Mouse (Mus musculus) limb, embryonic 13.5 days (tissue): ENCODE data around the gene Tmem229b. TPM values are rescaled to one million over a fixed set of nuclear protein-coding genes. Genes with fewer than 3 reads are reported as not detected.
"Not testable (repeated sequence)": the region's sequence is repeated elsewhere in the genome, so short reads cannot be mapped to it uniquely, and the experiment has no call there.

Experiments
- ATAC-seq: fragments of 200-750 bp; cut with Nextera tagmentation; 2 replicates; pipeline ENCODE4 v1.8.0; 2017; ENCODE audit warnings: low read depth, moderate number of reproducible peaks, moderate TSS enrichment; ENCODE audit not compliant: low FRiP score
- H3K27ac ChIP-seq: fragments of 300-500 bp; sonication (generic); 2 replicates; pipeline ENCODE4 v1.5.1; 2015; ENCODE audit warnings: inconsistent platforms, mild to moderate bottlenecking, moderate library complexity
- H3K27me3 ChIP-seq: fragments of 300-500 bp; sonication (generic); 2 replicates; pipeline ENCODE4 v1.6.1; 2015; ENCODE audit warnings: mild to moderate bottlenecking, inconsistent platforms
- H3K36me3 ChIP-seq: fragments of 300-500 bp; sonication (generic); 2 replicates; pipeline ENCODE4 v1.6.1; 2015; ENCODE audit warnings: inconsistent platforms, mild to moderate bottlenecking, moderate library complexity
- H3K4me1 ChIP-seq: fragments of 300-500 bp; sonication (generic); 2 replicates; pipeline ENCODE4 v1.6.1; 2015; ENCODE audit warnings: inconsistent platforms
- H3K4me2 ChIP-seq: fragments of 300-500 bp; sonication (generic); replicated peaks from 2 replicates; pipeline ENCODE4 v1.6.1; 2015; ENCODE audit warnings: inconsistent platforms, mild to moderate bottlenecking, moderate library complexity
- H3K4me3 ChIP-seq: fragments of 300-500 bp; sonication (generic); 2 replicates; pipeline ENCODE4 v1.5.1; 2015; ENCODE audit warnings: moderate library complexity, mild to moderate bottlenecking, inconsistent platforms
- H3K9ac ChIP-seq: fragments of 300-500 bp; sonication (generic); 2 replicates; pipeline ENCODE4 v1.6.1; 2015; ENCODE audit warnings: mild to moderate bottlenecking, inconsistent platforms
- H3K9me3 ChIP-seq: fragments of 300-500 bp; sonication (generic); 2 replicates; pipeline ENCODE4 v1.6.1; 2016; ENCODE audit warnings: inconsistent platforms
- WGBS: fragments of 180-500 bp; shearing (Covaris S2); methylation state at CpG from one replicate; pipeline ENCODE4 v1.1.7; 2015; 5-methylcytosine and 5-hydroxymethylcytosine counted together
- polyA plus RNA-seq: library from polyadenylated mRNA; unstranded; fragments of >200 nt; fragmentation: Nextera tagmentation; extraction: Ambion mirVana; gene quantifications from 2 replicates; pipeline ENCODE4 v1.2.1, GENCODE M21; 2015

Gene Tmem229b
- polyA plus RNA-seq, 1 experiment from 2014 or later = 5.3 TPM

- no peaks in the 10 kb centered on the region for H3K36me3 ChIP-seq
- no peaks in the 10 kb centered on the region for H3K4me1 ChIP-seq
- ATAC-seq = no peak
- H3K9ac ChIP-seq = no peak overlapping the region
- H3K4me2 ChIP-seq = no peak overlapping the region
- no peak overlapping the region for H3K4me3 ChIP-seq
- 50% methylated on average over 7 of the region's 7 CpGs for WGBS
- no peaks in the 10 kb centered on the region for H3K27me3 ChIP-seq
- H3K9me3 ChIP-seq = no peaks in the 10 kb centered on the region
- no peak overlapping the region for H3K27ac ChIP-seq
These were observed 67.9 kb downstream of the Tmem229b start for GRCm38 (mm10) chr12:78939393-78940037.

- H3K9ac ChIP-seq = no peak overlapping the region
- no peak overlapping the region for H3K4me2 ChIP-seq
- no peaks in the 10 kb centered on the region for H3K36me3 ChIP-seq
- H3K4me3 ChIP-seq = no peak overlapping the region
- WGBS = 30% methylated on average over 4 of the region's 4 CpGs
- no peak for ATAC-seq
- H3K9me3 ChIP-seq = no peaks in the 10 kb centered on the region
- H3K27ac ChIP-seq = no peak overlapping the region
- H3K27me3 ChIP-seq = no peaks in the 10 kb centered on the region
- no peaks in the 10 kb centered on the region for H3K4me1 ChIP-seq
These were observed 70.9 kb downstream of the Tmem229b start for GRCm38 (mm10) chr12:78936494-78936893.

- Histone ChIP-seq H3K27me3 (no peaks in the 10 kb centered on the region), H3K27ac (no peak overlapping the region), H3K9ac (no peak overlapping the region), H3K9me3 (no peaks in the 10 kb centered on the region), H3K4me1 (no peaks in the 10 kb centered on the region), H3K36me3 (no peaks in the 10 kb centered on the region), H3K4me3 (no peak overlapping the region), H3K4me2 (no peak overlapping the region)
- whole genome bisulfite sequencing = 74% methylated on average over 1 of the region's 1 CpGs
- ATAC-seq = no peak
These were observed 77.5 kb downstream of the Tmem229b start for GRCm38 (mm10) chr12:78929900-78930299.

- Histone ChIP-seq H3K9me3 (no peaks in the 10 kb centered on the region), H3K4me2 (no peak overlapping the region), H3K36me3 (no peaks in the 10 kb centered on the region), H3K4me3 (no peak overlapping the region), H3K27ac (no peak overlapping the region), H3K27me3 (no peaks in the 10 kb centered on the region), H3K9ac (no peak overlapping the region), H3K4me1 (no peaks in the 10 kb centered on the region)
- ATAC-seq = no peak
- 72% methylated on average over 5 of the region's 5 CpGs for WGBS
These were observed 80.1 kb downstream of the Tmem229b start for GRCm38 (mm10) chr12:78927287-78927686.

- H3K4me3 ChIP-seq = no peak overlapping the region
- H3K4me1 ChIP-seq = peaks cover 5% of the 10 kb centered on the region; the same call in 1 of the 2 replicates
- no peak overlapping the region for H3K4me2 ChIP-seq
- H3K9ac ChIP-seq = no peak overlapping the region
- no peak overlapping the region for H3K27ac ChIP-seq
- no peaks in the 10 kb centered on the region for H3K36me3 ChIP-seq
- WGBS = 83% methylated on average over 7 of the region's 7 CpGs
- no peak for ATAC-seq
- H3K27me3 ChIP-seq = no peaks in the 10 kb centered on the region
- H3K9me3 ChIP-seq = no peaks in the 10 kb centered on the region
These were observed 83.8 kb downstream of the Tmem229b start for GRCm38 (mm10) chr12:78923539-78924189.

- not testable (repeated sequence) for H3K4me2 ChIP-seq, ATAC-seq, H3K4me3 ChIP-seq, H3K27ac ChIP-seq, H3K9ac ChIP-seq, H3K27me3 ChIP-seq, H3K9me3 ChIP-seq, H3K4me1 ChIP-seq, H3K36me3 ChIP-seq
These were observed 84.5 kb downstream of the Tmem229b start for GRCm38 (mm10) chr12:78922977-78923376.

DNA sequence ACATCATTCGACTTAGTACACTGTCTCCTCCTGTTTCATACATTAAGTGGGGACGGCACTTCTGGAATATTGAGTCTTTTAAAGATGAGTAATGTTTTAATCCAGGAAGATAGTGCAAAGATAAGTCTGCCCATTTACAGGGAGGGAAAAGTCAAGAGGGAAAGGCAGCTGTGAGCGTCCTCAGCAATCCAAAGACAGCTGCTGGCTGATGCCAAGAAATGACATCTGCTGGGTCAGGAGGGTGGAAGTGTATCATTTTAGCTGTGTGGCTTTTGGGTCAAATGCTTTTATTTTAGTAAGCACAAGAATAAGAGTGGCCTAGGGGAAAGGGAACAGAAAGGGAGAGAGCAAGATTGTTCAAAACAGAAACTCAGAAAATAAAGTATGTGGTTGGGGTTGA lies 85.4 kb downstream of the Tmem229b start:
- H3K27ac ChIP-seq = no peak overlapping the region
- H3K4me2 ChIP-seq = no peak overlapping the region
- 74% methylated on average over 3 of the region's 3 CpGs for WGBS
- no peaks in the 10 kb centered on the region for H3K9me3 ChIP-seq
- H3K27me3 ChIP-seq = no peaks in the 10 kb centered on the region
- H3K4me3 ChIP-seq = no peak overlapping the region
- H3K36me3 ChIP-seq = no peaks in the 10 kb centered on the region
- no peak for ATAC-seq
- H3K9ac ChIP-seq = no peak overlapping the region
- H3K4me1 ChIP-seq = peaks cover 5% of the 10 kb centered on the region; the same call in 1 of the 2 replicates

DNA sequence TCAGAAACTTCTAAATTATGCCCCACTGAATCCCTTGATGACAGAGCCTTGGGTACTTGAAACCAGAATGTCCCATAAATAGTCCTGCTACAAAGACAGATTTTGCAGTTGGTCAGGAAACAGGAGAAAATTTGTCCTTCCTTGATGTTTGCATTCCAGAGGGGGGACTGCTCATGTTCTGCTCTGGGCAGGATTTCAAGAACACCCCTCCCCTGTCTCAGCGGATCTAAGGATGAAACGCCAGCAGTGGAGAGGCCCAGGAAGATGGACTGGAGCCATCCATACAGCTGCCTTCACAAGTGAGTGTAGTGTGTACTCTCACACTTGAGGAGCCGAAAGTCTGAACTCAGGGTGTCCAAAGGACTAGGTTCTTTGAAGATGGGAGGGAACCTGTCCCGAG lies 86.0 kb downstream of the Tmem229b start:
- Histone ChIP-seq H3K4me1 (peaks cover 5% of the 10 kb centered on the region; the same call in 1 of the 2 replicates), H3K36me3 (no peaks in the 10 kb centered on the region), H3K27me3 (no peaks in the 10 kb centered on the region), H3K4me3 (no peak overlapping the region), H3K4me2 (no peak overlapping the region), H3K27ac (no peak overlapping the region), H3K9me3 (no peaks in the 10 kb centered on the region), H3K9ac (no peak overlapping the region)
- 54% methylated on average over 4 of the region's 4 CpGs for WGBS
- ATAC-seq = no peak

DNA sequence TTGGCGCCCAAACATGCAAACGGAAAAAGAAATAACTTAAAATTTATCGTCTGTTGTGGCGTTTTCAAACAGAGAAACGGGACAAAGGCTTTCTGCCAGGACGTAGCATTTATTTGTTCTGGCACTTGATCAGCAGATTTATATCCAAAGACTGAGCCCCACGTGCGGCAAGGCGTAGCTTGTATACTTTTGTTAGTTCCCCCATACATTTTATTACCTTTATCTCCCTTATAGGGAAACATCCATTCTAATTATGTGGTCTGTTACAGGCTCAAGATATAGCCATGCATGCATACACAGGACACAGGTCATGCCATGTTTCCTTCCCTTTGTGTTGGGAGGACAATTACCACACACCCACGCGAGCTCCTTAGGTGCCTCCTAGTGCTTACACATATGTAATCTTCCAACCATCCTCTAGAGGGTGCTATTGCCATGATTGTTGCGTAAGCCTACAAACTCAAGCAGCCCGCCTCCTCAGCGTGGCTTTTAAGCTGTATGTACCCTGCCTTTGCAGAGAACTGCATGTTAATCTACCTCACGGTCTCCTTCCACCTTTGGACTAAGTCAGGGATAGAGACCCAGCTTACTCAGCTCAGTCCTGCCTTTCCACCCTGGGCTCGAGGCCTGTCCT lies 88.2 kb downstream of the Tmem229b start:
- ATAC-seq = peak; percentile 60
- peaks cover 3% of the 10 kb centered on the region for H3K27me3 ChIP-seq
- no peak overlapping the region for H3K4me3 ChIP-seq
- peaks cover 5% of the 10 kb centered on the region; the same call in 1 of the 2 replicates for H3K4me1 ChIP-seq
- H3K36me3 ChIP-seq = no peaks in the 10 kb centered on the region
- WGBS = 28% methylated on average over 16 of the region's 16 CpGs
- no peak overlapping the region for H3K27ac ChIP-seq
- no peak overlapping the region for H3K9ac ChIP-seq
- no peaks in the 10 kb centered on the region for H3K9me3 ChIP-seq
- H3K4me2 ChIP-seq = peak overlapping the region; percentile 49

- Histone ChIP-seq H3K36me3 (no peaks in the 10 kb centered on the region), H3K27ac (no peak overlapping the region), H3K27me3 (peaks cover 10% of the 10 kb centered on the region), H3K4me1 (peaks cover 5% of the 10 kb centered on the region; the same call in 1 of the 2 replicates), H3K4me3 (no peak overlapping the region), H3K4me2 (peak overlapping the region; percentile 49), H3K9me3 (no peaks in the 10 kb centered on the region), H3K9ac (no peak overlapping the region)
- no peak; the same call in 1 of the 2 replicates for ATAC-seq
- 10% methylated on average over 11 of the region's 11 CpGs for WGBS
These were observed 89.0 kb downstream of the Tmem229b start for GRCm38 (mm10) chr12:78918227-78919078.

DNA sequence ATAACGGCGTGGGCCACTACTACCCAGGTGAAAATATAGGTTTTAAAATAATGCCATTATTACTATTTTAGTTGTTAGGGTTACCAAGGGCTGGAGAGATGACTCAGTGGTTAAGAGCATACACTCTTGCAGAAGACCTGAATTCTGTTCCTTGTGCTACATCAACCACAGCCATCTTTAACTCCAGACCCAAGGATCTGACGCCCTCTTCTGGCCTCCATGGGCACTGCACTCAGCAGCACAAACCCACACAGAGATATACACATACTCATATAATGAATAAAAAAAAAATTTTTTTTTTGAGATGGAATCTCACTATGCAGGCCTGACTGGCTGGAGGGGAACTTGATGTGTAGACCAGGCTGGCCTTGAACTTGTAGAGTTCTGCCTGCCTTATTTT lies 91.1 kb downstream of the Tmem229b start:
- no peak for ATAC-seq
- Histone ChIP-seq H3K9ac (no peak overlapping the region), H3K27ac (no peak overlapping the region), H3K4me1 (peaks cover 16% of the 10 kb centered on the region), H3K4me2 (no peak overlapping the region), H3K36me3 (no peaks in the 10 kb centered on the region), H3K9me3 (no peaks in the 10 kb centered on the region), H3K27me3 (peaks cover 31% of the 10 kb centered on the region), H3K4me3 (no peak overlapping the region)
- whole genome bisulfite sequencing = 72% methylated on average over 3 of the region's 3 CpGs

DNA sequence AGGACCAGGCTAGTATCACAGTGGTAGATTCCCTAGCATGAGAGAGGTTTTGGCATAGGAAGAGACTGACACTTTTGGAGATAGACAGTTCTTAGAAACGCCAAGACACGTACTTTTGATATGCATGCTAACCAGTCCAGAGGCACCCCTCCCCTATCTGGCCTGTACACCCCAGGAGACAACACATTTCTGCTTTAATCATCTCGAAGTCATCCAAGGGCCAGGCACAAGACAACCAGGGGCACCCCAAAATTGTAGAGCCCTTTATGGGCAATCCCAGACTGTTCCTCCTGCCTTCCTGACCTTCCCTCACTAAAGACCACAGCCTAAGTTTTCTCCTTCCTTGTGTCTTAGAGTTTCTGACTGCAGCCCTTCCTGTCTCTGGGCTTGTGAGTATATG lies 91.9 kb downstream of the Tmem229b start:
- peaks cover 38% of the 10 kb centered on the region for H3K27me3 ChIP-seq
- H3K4me3 ChIP-seq = no peak overlapping the region
- H3K36me3 ChIP-seq = no peaks in the 10 kb centered on the region
- 76% methylated on average over 3 of the region's 3 CpGs for WGBS
- no peak overlapping the region for H3K9ac ChIP-seq
- no peak overlapping the region for H3K27ac ChIP-seq
- no peak for ATAC-seq
- no peak overlapping the region for H3K4me2 ChIP-seq
- no peaks in the 10 kb centered on the region for H3K9me3 ChIP-seq
- H3K4me1 ChIP-seq = peaks cover 21% of the 10 kb centered on the region
